Mouse (Mus musculus): ENCODE measurements around the gene Kit. TPM values are rescaled to one million over a fixed set of nuclear protein-coding genes. Genes with fewer than 3 reads are reported as not detected.

Gene Kit
- polyA plus RNA-seq, 1 experiment from 2014 or later, result 25.8 TPM

- peaks cover 65% of the 10 kb centered on the region for H3K36me3 ChIP-seq
- ATAC-seq, result no peak
- WGBS (ENCODE audit: insufficient replicate concordance), result 85% methylated on average over 8 of the region's 8 CpGs
- no peak overlapping the region for H3K27ac ChIP-seq
- H3K4me2 ChIP-seq, result no peak overlapping the region
- no peaks in the 10 kb centered on the region for H3K27me3 ChIP-seq (replicated peaks)
- no peaks in the 10 kb centered on the region for H3K9me3 ChIP-seq (replicated peaks)
- H3K4me3 ChIP-seq, result no peak overlapping the region
- no peak overlapping the region for H3K9ac ChIP-seq
- H3K4me1 ChIP-seq, result no peaks in the 10 kb centered on the region
These were observed 78.7 kb downstream of the Kit start for GRCm38 (mm10) chr5:75653431-75653830.

DNA sequence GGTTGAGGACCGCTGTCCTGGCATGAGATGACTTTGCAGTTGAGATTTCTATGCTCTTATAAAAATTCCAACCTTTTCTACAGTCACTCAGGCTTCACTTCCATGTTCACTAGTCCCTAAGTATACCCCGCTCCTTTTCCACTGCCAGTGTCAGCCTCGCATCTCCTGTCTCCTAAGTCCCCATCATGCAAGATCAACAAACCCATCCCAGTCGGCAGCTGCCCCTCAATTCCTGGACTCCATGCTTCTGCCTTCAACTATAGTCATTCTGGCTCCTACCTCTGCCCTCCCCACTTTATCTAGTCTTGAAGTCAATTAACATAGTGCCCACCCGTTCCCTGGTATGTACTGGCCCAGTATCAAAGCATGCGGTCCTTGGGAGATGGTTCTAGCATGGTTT lies 83.9 kb downstream of the Kit start:
- Histone ChIP-seq H3K9ac (no peak overlapping the region), H3K4me3 (no peak overlapping the region), H3K4me2 (no peak overlapping the region), H3K27ac (no peak overlapping the region), H3K27me3 (replicated peaks) (no peaks in the 10 kb centered on the region), H3K36me3 (peaks cover 25% of the 10 kb centered on the region), H3K9me3 (replicated peaks) (0 out of 2 replicates have a peak, but pooled peaks cover 6% of the 10 kb centered on the region), H3K4me1 (no peaks in the 10 kb centered on the region)
- no peak for ATAC-seq
- WGBS (ENCODE audit: insufficient replicate concordance), result 77% methylated on average over 6 of the region's 6 CpGs

- ATAC-seq, result no peak
- no peak overlapping the region for H3K4me2 ChIP-seq
- 94% methylated on average over 27 of the region's 27 CpGs for WGBS (ENCODE audit: insufficient replicate concordance)
- no peak overlapping the region for H3K4me3 ChIP-seq
- no peaks in the 10 kb centered on the region for H3K27me3 ChIP-seq (replicated peaks)
- H3K9ac ChIP-seq, result no peak overlapping the region
- H3K4me1 ChIP-seq, result no peaks in the 10 kb centered on the region
- H3K9me3 ChIP-seq (replicated peaks), result 0 out of 2 replicates have a peak, but pooled peaks cover 6% of the 10 kb centered on the region
- no peak overlapping the region for H3K27ac ChIP-seq
- H3K36me3 ChIP-seq, result peaks cover 8% of the 10 kb centered on the region
These were observed 85.6 kb downstream of the Kit start for GRCm38 (mm10) chr5:75660342-75660741.

GRCm38 (mm10) chr5:75662466-75662865 lies 87.8 kb downstream of the Kit start:
- H3K27ac ChIP-seq, result no peak overlapping the region
- H3K4me2 ChIP-seq, result no peak overlapping the region
- no peak overlapping the region for H3K4me3 ChIP-seq
- H3K9ac ChIP-seq, result no peak overlapping the region
- no peaks in the 10 kb centered on the region for H3K4me1 ChIP-seq
- no peaks in the 10 kb centered on the region for H3K27me3 ChIP-seq (replicated peaks)
- no peak for ATAC-seq
- 71% methylated on average over 12 of the region's 12 CpGs for WGBS (ENCODE audit: insufficient replicate concordance)
- 0 out of 2 replicates have a peak, but pooled peaks cover 6% of the 10 kb centered on the region for H3K9me3 ChIP-seq (replicated peaks)
- no peaks in the 10 kb centered on the region for H3K36me3 ChIP-seq

DNA sequence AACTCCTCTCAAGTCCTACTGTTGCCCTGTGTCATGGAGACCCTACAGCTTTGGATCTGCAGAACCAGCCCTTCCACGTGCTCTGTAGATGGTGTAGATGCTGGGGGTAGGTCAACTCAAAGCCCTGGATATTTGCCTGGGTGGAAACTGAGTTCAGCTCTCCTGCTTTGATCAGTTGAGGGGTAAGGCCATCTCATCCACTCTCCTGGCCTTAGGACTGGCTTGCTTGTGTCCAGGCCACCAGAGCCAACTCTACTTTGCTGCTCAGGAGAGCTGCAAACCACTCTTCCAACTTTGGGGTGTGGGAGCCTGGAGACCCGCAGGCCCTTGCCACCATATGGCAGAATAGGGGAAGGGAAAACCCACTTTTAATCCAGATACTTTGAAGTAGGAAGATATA lies 89.1 kb downstream of the Kit start:
- no peaks in the 10 kb centered on the region for H3K27me3 ChIP-seq (replicated peaks)
- H3K27ac ChIP-seq, result no peak overlapping the region
- H3K36me3 ChIP-seq, result no peaks in the 10 kb centered on the region
- WGBS (ENCODE audit: insufficient replicate concordance), result 66% methylated on average over 2 of the region's 2 CpGs
- ATAC-seq, result no peak
- H3K4me2 ChIP-seq, result no peak overlapping the region
- H3K4me1 ChIP-seq, result no peaks in the 10 kb centered on the region
- H3K9me3 ChIP-seq (replicated peaks), result 0 out of 2 replicates have a peak, but pooled peaks cover 6% of the 10 kb centered on the region
- no peak overlapping the region for H3K9ac ChIP-seq
- no peak overlapping the region for H3K4me3 ChIP-seq

DNA sequence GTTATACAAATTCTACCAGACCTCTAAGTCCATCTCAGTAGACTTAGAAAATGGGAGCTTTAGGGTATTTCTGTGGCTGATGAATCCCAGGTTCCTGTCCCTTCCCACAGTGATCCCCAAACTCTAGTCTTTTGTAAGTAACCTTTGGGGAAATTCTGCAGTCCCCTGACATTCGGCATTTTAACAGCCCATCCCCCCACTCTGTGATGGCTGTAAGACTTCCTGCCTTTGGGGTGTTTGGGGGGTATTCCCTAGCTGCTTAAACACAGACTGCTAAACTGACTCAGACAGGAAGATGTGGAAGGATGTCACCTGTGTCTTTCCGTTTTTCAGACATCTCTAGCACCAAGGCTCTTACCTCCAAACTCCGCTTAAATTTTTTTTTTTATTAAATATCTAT lies 92.4 kb downstream of the Kit start:
- Histone ChIP-seq H3K27ac (no peak overlapping the region), H3K27me3 (replicated peaks) (0 out of 2 replicates have a peak, but pooled peaks cover 3% of the 10 kb centered on the region), H3K4me1 (no peaks in the 10 kb centered on the region), H3K4me2 (no peak overlapping the region), H3K9me3 (replicated peaks) (no peaks in the 10 kb centered on the region), H3K36me3 (no peaks in the 10 kb centered on the region), H3K9ac (no peak overlapping the region), H3K4me3 (no peak overlapping the region)
- WGBS (ENCODE audit: insufficient replicate concordance), result 53% methylated on average over 3 of the region's 3 CpGs
- ATAC-seq, result no peak

- no peaks in the 10 kb centered on the region for H3K9me3 ChIP-seq (replicated peaks)
- H3K4me3 ChIP-seq, result no peak overlapping the region
- no peak overlapping the region for H3K4me2 ChIP-seq
- no peak overlapping the region for H3K9ac ChIP-seq
- H3K27me3 ChIP-seq (replicated peaks), result 0 out of 2 replicates have a peak, but pooled peaks cover 3% of the 10 kb centered on the region
- no peak for ATAC-seq
- WGBS (ENCODE audit: insufficient replicate concordance), result 45% methylated on average over 5 of the region's 5 CpGs
- no peak overlapping the region for H3K27ac ChIP-seq
- H3K36me3 ChIP-seq, result no peaks in the 10 kb centered on the region
- H3K4me1 ChIP-seq, result no peaks in the 10 kb centered on the region
These were observed 96.5 kb downstream of the Kit start for GRCm38 (mm10) chr5:75671136-75671788.

GRCm38 (mm10) chr5:75676024-75676423 lies 101.3 kb downstream of the Kit start:
- Histone ChIP-seq H3K27me3 (replicated peaks) (0 out of 2 replicates have a peak, but pooled peaks cover 3% of the 10 kb centered on the region), H3K9ac (no peak overlapping the region)
- WGBS (ENCODE audit: insufficient replicate concordance), result 47% methylated on average over 3 of the region's 3 CpGs

DNA sequence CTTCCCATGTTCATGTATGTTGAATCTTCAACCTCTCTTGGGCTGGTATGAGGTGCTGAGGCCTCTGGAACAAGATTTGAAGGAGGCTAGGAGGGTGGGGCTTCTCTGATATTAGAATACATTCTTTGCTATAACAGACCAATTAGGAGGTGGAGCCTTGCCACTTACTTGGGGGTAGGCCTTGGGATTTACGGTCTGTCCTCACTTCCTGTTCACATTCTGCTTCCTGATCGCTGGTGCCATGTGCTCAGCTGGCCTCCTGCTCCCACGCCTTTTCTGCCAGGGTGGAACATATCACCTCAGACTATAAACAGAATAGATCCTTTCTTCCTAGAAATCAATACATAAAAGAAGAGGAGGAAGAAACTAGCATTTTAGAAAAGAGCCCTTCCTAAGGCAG lies 105.2 kb downstream of the Kit start:
- Histone ChIP-seq H3K9ac (no peak overlapping the region), H3K4me3 (no peak overlapping the region), H3K4me1 (no peaks in the 10 kb centered on the region), H3K4me2 (no peak overlapping the region), H3K36me3 (no peaks in the 10 kb centered on the region), H3K27me3 (replicated peaks) (no peaks in the 10 kb centered on the region), H3K9me3 (replicated peaks) (no peaks in the 10 kb centered on the region), H3K27ac (no peak overlapping the region)
- 43% methylated on average over 3 of the region's 3 CpGs for WGBS (ENCODE audit: insufficient replicate concordance)
- no peak for ATAC-seq

More at GRCm38 (mm10) chr5:75676024-75676423, 101.3 kb downstream of the Kit start:
- Histone ChIP-seq H3K36me3 (no peaks in the 10 kb centered on the region), H3K4me2 (no peak overlapping the region), H3K4me3 (no peak overlapping the region), H3K9me3 (replicated peaks) (no peaks in the 10 kb centered on the region), H3K4me1 (no peaks in the 10 kb centered on the region), H3K27ac (no peak overlapping the region)
- no peak for ATAC-seq

- Histone ChIP-seq H3K4me3 (no peak overlapping the region), H3K9me3 (replicated peaks) (no peaks in the 10 kb centered on the region), H3K9ac (no peak overlapping the region), H3K4me1 (no peaks in the 10 kb centered on the region), H3K4me2 (no peak overlapping the region), H3K27ac (no peak overlapping the region), H3K27me3 (replicated peaks) (no peaks in the 10 kb centered on the region), H3K36me3 (no peaks in the 10 kb centered on the region)
- WGBS (ENCODE audit: insufficient replicate concordance), result 43% methylated on average over 12 of the region's 12 CpGs
- ATAC-seq, result no peak
These were observed 120.6 kb downstream of the Kit start for GRCm38 (mm10) chr5:75695162-75695809.

DNA sequence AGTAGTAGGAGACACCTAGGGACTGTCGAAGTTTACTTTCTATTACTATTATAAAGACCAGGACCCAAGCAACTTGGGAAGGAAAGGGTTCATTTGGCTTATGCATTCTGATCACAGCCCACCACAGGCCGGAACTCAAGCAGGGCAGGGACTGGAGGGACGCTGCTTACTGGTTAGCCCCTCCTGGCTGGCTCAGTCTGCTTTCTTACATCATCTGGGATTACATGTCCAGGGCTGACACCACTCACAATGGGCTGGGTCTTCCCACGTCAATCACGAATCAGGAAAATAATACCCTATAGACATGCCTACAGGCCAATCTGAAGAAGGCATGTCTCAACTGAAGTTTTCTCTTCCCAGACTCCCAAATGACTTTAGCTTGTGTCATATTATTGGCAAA lies 122.2 kb downstream of the Kit start:
- Histone ChIP-seq H3K4me1 (no peaks in the 10 kb centered on the region), H3K4me3 (no peak overlapping the region), H3K9me3 (replicated peaks) (no peaks in the 10 kb centered on the region), H3K36me3 (no peaks in the 10 kb centered on the region), H3K9ac (no peak overlapping the region), H3K27me3 (replicated peaks) (no peaks in the 10 kb centered on the region), H3K4me2 (no peak overlapping the region), H3K27ac (no peak overlapping the region)
- WGBS (ENCODE audit: insufficient replicate concordance), result 72% methylated on average over 5 of the region's 5 CpGs
- ATAC-seq, result no peak

GRCm38 (mm10) chr5:75698556-75698955 lies 123.8 kb downstream of the Kit start:
- Histone ChIP-seq H3K4me3 (no peak overlapping the region), H3K36me3 (no peaks in the 10 kb centered on the region), H3K27ac (no peak overlapping the region), H3K9ac (no peak overlapping the region), H3K4me1 (no peaks in the 10 kb centered on the region), H3K9me3 (replicated peaks) (no peaks in the 10 kb centered on the region), H3K4me2 (no peak overlapping the region), H3K27me3 (replicated peaks) (no peaks in the 10 kb centered on the region)
- 79% methylated on average over 8 of the region's 8 CpGs for WGBS (ENCODE audit: insufficient replicate concordance)
- ATAC-seq, result no peak

Measured in liver, embryonic 12.5 days (tissue).